Mouse (Mus musculus) olfactory bulb, adult 2 months (tissue): Measurements from ENCODE around the gene Csmd2. TPM values are rescaled to one million over a fixed set of nuclear protein-coding genes. Genes with fewer than 3 reads are reported as not detected.

Source experiments
- H3K27ac ChIP-seq: fragments of 200-500 bp; 2 replicates; pipeline ENCODE4 v1.5.1; 2012; ENCODE audit warnings: low read depth, low read length; ENCODE audit not compliant: insufficient read depth
- H3K4me1 ChIP-seq: fragments of 200-500 bp; 2 replicates; pipeline ENCODE4 v1.6.1; 2012; ENCODE audit warnings: low read length; ENCODE audit not compliant: control insufficient read depth, insufficient read depth
- H3K4me3 ChIP-seq: fragments of 200-500 bp; 2 replicates; pipeline ENCODE4 v1.5.1; 2012; ENCODE audit warnings: mild to moderate bottlenecking, low read depth, low read length, moderate library complexity; ENCODE audit not compliant: insufficient read depth
- CTCF ChIP-seq: fragments of 200-500 bp; IDR thresholded peaks from 2 replicates; pipeline ENCODE4 v1.5.1; 2012; ENCODE audit warnings: low read depth, mild to moderate bottlenecking, low read length, moderate library complexity; ENCODE audit not compliant: insufficient read depth
- POLR2A ChIP-seq: fragments of 200-500 bp; IDR thresholded peaks from 2 replicates; pipeline ENCODE4 v1.6.1; 2012; ENCODE audit warnings: mild to moderate bottlenecking, low read depth, low read length, moderate library complexity; ENCODE audit not compliant: insufficient read depth
- WGBS: fragments of 180-500 bp; shearing (Covaris S2); methylation state at CpG from one replicate; pipeline ENCODE4 v1.1.7; 2018; 5-methylcytosine and 5-hydroxymethylcytosine counted together
- polyA plus RNA-seq: library from polyadenylated mRNA; stranded (reverse); fragments of >200 nt; gene quantifications from 2 replicates; pipeline ENCODE4 v1.2.4, GENCODE M21; 2012; ENCODE audit warnings: low replicate concordance; ENCODE audit not compliant: missing spikeins, insufficient read depth, insufficient read length

Gene Csmd2
- polyA plus RNA-seq, 1 experiment = not detected

GRCm38 (mm10) chr4:128476249-128476648 lies 488.6 kb downstream of the Csmd2 start:
- H3K4me1 ChIP-seq = no peaks in the 10 kb centered on the region
- TF ChIP-seq CTCF (no peak), POLR2A (no peak)
- H3K27ac ChIP-seq = no peak overlapping the region
- H3K4me3 ChIP-seq = no peak overlapping the region
- 83% methylated on average over 5 of the region's 5 CpGs for WGBS

DNA sequence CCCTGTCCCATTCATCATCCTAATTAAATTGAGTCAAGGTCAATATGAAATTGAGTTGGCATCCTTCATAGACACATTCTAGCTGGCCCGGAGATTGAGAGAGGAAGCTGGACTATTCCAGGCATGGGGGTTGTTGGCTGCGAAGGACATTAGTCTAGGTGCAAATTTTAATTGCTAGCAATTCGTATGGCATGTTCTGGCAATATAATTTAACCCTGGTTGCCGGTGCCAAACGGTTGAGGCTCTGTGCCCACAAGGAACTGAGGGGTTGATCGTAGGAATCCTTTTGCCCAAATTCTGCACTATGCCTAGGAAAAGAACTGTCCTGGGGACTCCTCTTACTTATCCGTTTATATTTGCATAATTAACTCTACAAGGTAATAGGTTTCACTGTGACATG lies 496.2 kb downstream of the Csmd2 start:
- WGBS = 67% methylated on average over 7 of the region's 7 CpGs
- H3K27ac ChIP-seq = no peak overlapping the region
- no peak for TF ChIP-seq POLR2A
- TF ChIP-seq CTCF = no peak
- H3K4me3 ChIP-seq = no peak overlapping the region
- H3K4me1 ChIP-seq = no peaks in the 10 kb centered on the region

DNA sequence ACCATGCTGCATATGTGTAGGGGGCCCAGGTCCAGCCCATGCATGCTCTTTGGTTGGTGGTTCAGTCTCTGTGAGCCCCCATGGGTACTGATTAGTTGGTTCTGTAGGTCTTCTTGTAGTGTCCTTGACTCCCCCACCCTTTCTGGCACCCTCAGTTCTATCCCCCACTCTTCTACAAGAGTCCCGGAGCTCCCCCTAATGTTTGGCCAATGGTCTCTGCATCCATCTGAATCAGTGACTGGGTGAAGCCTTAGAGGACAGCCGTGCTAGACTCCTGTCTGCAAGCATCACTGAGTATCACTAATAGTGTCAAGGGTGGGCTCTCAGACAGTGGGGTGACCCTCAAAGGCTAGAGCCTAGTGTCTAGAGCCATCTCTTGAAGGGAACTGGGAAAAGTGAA lies 497.0 kb downstream of the Csmd2 start:
- no peak for TF ChIP-seq POLR2A
- no peak for TF ChIP-seq CTCF
- H3K4me3 ChIP-seq = no peak overlapping the region
- 75% methylated on average over 2 of the region's 2 CpGs for WGBS

GRCm38 (mm10) chr4:128489521-128490100 lies 502.0 kb downstream of the Csmd2 start:
- 69% methylated on average over 11 of the region's 11 CpGs for WGBS
- Histone ChIP-seq H3K4me3 (no peak overlapping the region), H3K4me1 (peaks cover 12% of the 10 kb centered on the region), H3K27ac (no peak overlapping the region)
- TF ChIP-seq POLR2A (no peak), CTCF (no peak)

More for the DNA sequence above, 497.0 kb downstream of the Csmd2 start:
- Histone ChIP-seq H3K27ac (no peak overlapping the region), H3K4me1 (peaks cover 5% of the 10 kb centered on the region; the same call in 1 of the 2 replicates)

GRCm38 (mm10) chr4:128492055-128492454 lies 504.4 kb downstream of the Csmd2 start:
- Histone ChIP-seq H3K27ac (no peak overlapping the region), H3K4me1 (peaks cover 12% of the 10 kb centered on the region), H3K4me3 (no peak overlapping the region)
- WGBS = 36% methylated on average over 8 of the region's 8 CpGs
- no peak for TF ChIP-seq POLR2A

DNA sequence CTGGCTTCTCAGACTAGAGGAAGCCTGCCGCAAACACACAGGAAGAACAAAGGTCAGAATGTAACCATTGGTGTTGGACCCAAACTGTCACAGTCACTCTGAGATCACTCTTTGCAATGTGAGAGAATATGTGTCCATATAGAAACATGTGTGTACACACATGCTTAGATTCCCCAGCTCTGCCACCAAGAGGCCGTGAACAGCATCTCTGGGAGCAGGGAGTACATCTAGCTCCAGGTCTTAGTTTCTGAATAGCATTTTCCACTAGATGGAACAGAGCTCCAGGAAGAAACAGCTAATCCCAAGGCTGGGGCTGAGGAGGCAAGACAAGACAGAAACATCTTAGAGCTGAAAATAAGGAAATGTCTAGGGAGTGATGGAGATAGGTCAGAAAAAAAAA lies 512.3 kb downstream of the Csmd2 start:
- Histone ChIP-seq H3K4me1 (no peaks in the 10 kb centered on the region), H3K4me3 (no peak overlapping the region), H3K27ac (no peak overlapping the region)
- TF ChIP-seq POLR2A (no peak), CTCF (no peak)
- 81% methylated on average over 2 of the region's 2 CpGs for WGBS

- no peak for TF ChIP-seq POLR2A
- TF ChIP-seq CTCF = no peak
- H3K4me1 ChIP-seq = peaks cover 8% of the 10 kb centered on the region; the same call in 1 of the 2 replicates
- no peak overlapping the region for H3K4me3 ChIP-seq
- no peak overlapping the region for H3K27ac ChIP-seq
- WGBS = 86% methylated on average over 10 of the region's 10 CpGs
These were observed 519.2 kb downstream of the Csmd2 start for GRCm38 (mm10) chr4:128506878-128507277.

- Histone ChIP-seq H3K27ac (no peak overlapping the region), H3K4me1 (peaks cover 8% of the 10 kb centered on the region; the same call in 1 of the 2 replicates), H3K4me3 (no peak overlapping the region)
- TF ChIP-seq CTCF = no peak
- TF ChIP-seq POLR2A = no peak
- WGBS = 61% methylated on average over 5 of the region's 5 CpGs
These were observed 522.2 kb downstream of the Csmd2 start for GRCm38 (mm10) chr4:128509885-128510284.

- WGBS = 70% methylated on average over 5 of the region's 5 CpGs
- H3K27ac ChIP-seq = no peak overlapping the region
- TF ChIP-seq POLR2A = no peak
- TF ChIP-seq CTCF = no peak
- H3K4me1 ChIP-seq = peaks cover 9% of the 10 kb centered on the region; the same call in 1 of the 2 replicates
- H3K4me3 ChIP-seq = no peak overlapping the region
These were observed 526.8 kb downstream of the Csmd2 start for GRCm38 (mm10) chr4:128514496-128514895.
